Mouse (Mus musculus): ENCODE results near the gene Pfn1. TPM values are rescaled to one million over a fixed set of nuclear protein-coding genes. Genes with fewer than 3 reads are reported as not detected.

Pfn1 gene
- total and polyA plus RNA-seq, 2 experiments = 132 to 583 TPM

GRCm38 (mm10) chr11:70681170-70681569 is 26.7 kb upstream of the Pfn1 start:
- 90% methylated on average over 12 of the region's 12 CpGs for WGBS
- H3K4me1 ChIP-seq (ENCODE audit: control insufficient read depth, insufficient read depth, low read length) = peaks cover 16% of the 10 kb centered on the region
- peaks cover 13% of the 10 kb centered on the region; the same call in 1 of the 2 replicates for H3K36me3 ChIP-seq (ENCODE audit: control insufficient read depth, insufficient read depth, low read length)
- DNase-seq (ENCODE audit: extremely low read depth, low read depth, low spot score) = no peak
- no peaks in the 10 kb centered on the region for H3K27me3 ChIP-seq (ENCODE audit: control insufficient read depth, insufficient read depth, low read length)
- H3K27ac ChIP-seq (replicated peaks; ENCODE audit: insufficient read depth, low read depth, low read length) = no peak overlapping the region
- no peak overlapping the region for H3K9ac ChIP-seq (ENCODE audit: low read depth, low read length)
- TF ChIP-seq CTCF (IDR thresholded peaks at IDR 0.05; ENCODE audit: low read depth, low read length) = no peak
- TF ChIP-seq POLR2A (IDR thresholded peaks at IDR 0.05; ENCODE audit: extremely low read depth, insufficient read depth, low read length) = no peak
- H3K4me3 ChIP-seq (ENCODE audit: insufficient read depth, low read depth, low read length) = no peak overlapping the region
- H3K79me2 ChIP-seq (ENCODE audit: control insufficient read depth, insufficient read depth, low read length) = no peaks in the 10 kb centered on the region

- Histone ChIP-seq H3K27me3 (ENCODE audit: control insufficient read depth, insufficient read depth, low read length) (no peaks in the 10 kb centered on the region), H3K4me1 (ENCODE audit: control insufficient read depth, insufficient read depth, low read length) (peaks cover 16% of the 10 kb centered on the region), H3K27ac (replicated peaks; ENCODE audit: insufficient read depth, low read depth, low read length) (no peak overlapping the region), H3K9ac (ENCODE audit: low read depth, low read length) (no peak overlapping the region), H3K79me2 (ENCODE audit: control insufficient read depth, insufficient read depth, low read length) (no peaks in the 10 kb centered on the region), H3K4me3 (ENCODE audit: insufficient read depth, low read depth, low read length) (no peak overlapping the region), H3K36me3 (ENCODE audit: control insufficient read depth, insufficient read depth, low read length) (peaks cover 12% of the 10 kb centered on the region; the same call in 1 of the 2 replicates)
- WGBS = 89% methylated on average over 8 of the region's 8 CpGs
- DNase-seq (ENCODE audit: extremely low read depth, low read depth, low spot score) = peak; percentile 45
- no peak for TF ChIP-seq POLR2A (IDR thresholded peaks at IDR 0.05; ENCODE audit: extremely low read depth, insufficient read depth, low read length)
Observed at GRCm38 (mm10) chr11:70679894-70680293, 25.4 kb upstream of the Pfn1 start.

- WGBS = 95% methylated on average over 8 of the region's 8 CpGs
- no peak for DNase-seq (ENCODE audit: extremely low read depth, low read depth, low spot score)
- H3K27me3 ChIP-seq (ENCODE audit: control insufficient read depth, insufficient read depth, low read length) = no peaks in the 10 kb centered on the region
- no peak overlapping the region for H3K4me3 ChIP-seq (ENCODE audit: insufficient read depth, low read depth, low read length)
- H3K4me1 ChIP-seq (ENCODE audit: control insufficient read depth, insufficient read depth, low read length) = peaks cover 16% of the 10 kb centered on the region
- no peak overlapping the region for H3K9ac ChIP-seq (ENCODE audit: low read depth, low read length)
- H3K27ac ChIP-seq (replicated peaks; ENCODE audit: insufficient read depth, low read depth, low read length) = peak overlapping the region; percentile 95
- TF ChIP-seq POLR2A (IDR thresholded peaks at IDR 0.05; ENCODE audit: extremely low read depth, insufficient read depth, low read length) = no peak
- no peak for TF ChIP-seq CTCF (IDR thresholded peaks at IDR 0.05; ENCODE audit: low read depth, low read length)
- H3K79me2 ChIP-seq (ENCODE audit: control insufficient read depth, insufficient read depth, low read length) = no peaks in the 10 kb centered on the region
- peaks cover 12% of the 10 kb centered on the region for H3K36me3 ChIP-seq (ENCODE audit: control insufficient read depth, insufficient read depth, low read length)
Observed at GRCm38 (mm10) chr11:70679361-70679760, 24.9 kb upstream of the Pfn1 start.

GRCm38 (mm10) chr11:70678576-70678975 is 24.1 kb upstream of the Pfn1 start:
- peaks cover 14% of the 10 kb centered on the region for H3K36me3 ChIP-seq (ENCODE audit: control insufficient read depth, insufficient read depth, low read length)
- DNase-seq (ENCODE audit: extremely low read depth, low read depth, low spot score) = peak; percentile 76
- no peak for TF ChIP-seq CTCF (IDR thresholded peaks at IDR 0.05; ENCODE audit: low read depth, low read length)
- no peak for TF ChIP-seq POLR2A (IDR thresholded peaks at IDR 0.05; ENCODE audit: extremely low read depth, insufficient read depth, low read length)
- H3K27ac ChIP-seq (replicated peaks; ENCODE audit: insufficient read depth, low read depth, low read length) = peak overlapping the region; percentile 95
- no peaks in the 10 kb centered on the region for H3K79me2 ChIP-seq (ENCODE audit: control insufficient read depth, insufficient read depth, low read length)
- WGBS = 35% methylated on average over 2 of the region's 2 CpGs
- H3K27me3 ChIP-seq (ENCODE audit: control insufficient read depth, insufficient read depth, low read length) = no peaks in the 10 kb centered on the region
- no peak overlapping the region for H3K4me3 ChIP-seq (ENCODE audit: insufficient read depth, low read depth, low read length)
- peaks cover 16% of the 10 kb centered on the region for H3K4me1 ChIP-seq (ENCODE audit: control insufficient read depth, insufficient read depth, low read length)
- H3K9ac ChIP-seq (ENCODE audit: low read depth, low read length) = 0 out of 2 replicates have a peak overlapping the region, but pooled peaks have one; percentile 24

DNA sequence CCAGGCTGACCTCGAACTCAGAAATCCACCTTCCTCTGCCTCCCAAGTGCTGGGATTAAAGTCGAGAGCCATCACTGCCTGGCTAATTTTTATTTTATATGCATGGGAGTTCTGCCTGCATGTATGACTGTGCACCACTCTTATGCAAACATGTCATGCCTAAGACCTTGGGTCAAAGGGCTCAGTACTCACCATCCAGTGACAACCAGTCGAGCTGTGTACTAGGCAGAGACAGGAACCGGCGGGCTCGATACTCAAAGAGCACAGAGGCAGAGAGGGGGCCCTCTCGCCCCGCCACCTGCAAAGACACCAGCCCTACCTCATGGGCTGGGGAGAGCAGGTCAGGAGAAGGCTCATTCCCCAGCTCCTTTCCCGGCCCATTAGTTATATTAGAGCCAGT is 23.6 kb upstream of the Pfn1 start:
- 37% methylated on average over 9 of the region's 9 CpGs for WGBS
- DNase-seq (ENCODE audit: extremely low read depth, low read depth, low spot score) = peak; percentile 71
- no peak overlapping the region for H3K4me3 ChIP-seq (ENCODE audit: insufficient read depth, low read depth, low read length)
- H3K4me1 ChIP-seq (ENCODE audit: control insufficient read depth, insufficient read depth, low read length) = peaks cover 16% of the 10 kb centered on the region
- H3K27ac ChIP-seq (replicated peaks; ENCODE audit: insufficient read depth, low read depth, low read length) = peak overlapping the region; percentile 95
- TF ChIP-seq CTCF (IDR thresholded peaks at IDR 0.05; ENCODE audit: low read depth, low read length) = no peak
- TF ChIP-seq POLR2A (IDR thresholded peaks at IDR 0.05; ENCODE audit: extremely low read depth, insufficient read depth, low read length) = no peak
- H3K27me3 ChIP-seq (ENCODE audit: control insufficient read depth, insufficient read depth, low read length) = no peaks in the 10 kb centered on the region
- H3K36me3 ChIP-seq (ENCODE audit: control insufficient read depth, insufficient read depth, low read length) = peaks cover 14% of the 10 kb centered on the region
- H3K9ac ChIP-seq (ENCODE audit: low read depth, low read length) = peak overlapping the region; percentile 38; the same call in 1 of the 2 replicates
- H3K79me2 ChIP-seq (ENCODE audit: control insufficient read depth, insufficient read depth, low read length) = no peaks in the 10 kb centered on the region

- Histone ChIP-seq H3K36me3 (ENCODE audit: control insufficient read depth, insufficient read depth, low read length) (peaks cover 4% of the 10 kb centered on the region), H3K79me2 (ENCODE audit: control insufficient read depth, insufficient read depth, low read length) (no peaks in the 10 kb centered on the region), H3K4me1 (ENCODE audit: control insufficient read depth, insufficient read depth, low read length) (peaks cover 14% of the 10 kb centered on the region), H3K4me3 (ENCODE audit: insufficient read depth, low read depth, low read length) (no peak overlapping the region), H3K27ac (replicated peaks; ENCODE audit: insufficient read depth, low read depth, low read length) (no peak overlapping the region), H3K9ac (ENCODE audit: low read depth, low read length) (no peak overlapping the region), H3K27me3 (ENCODE audit: control insufficient read depth, insufficient read depth, low read length) (no peaks in the 10 kb centered on the region)
- WGBS = 85% methylated on average over 11 of the region's 11 CpGs
- DNase-seq (ENCODE audit: extremely low read depth, low read depth, low spot score) = no peak
- TF ChIP-seq CTCF (IDR thresholded peaks at IDR 0.05; ENCODE audit: low read depth, low read length) = no peak
- TF ChIP-seq POLR2A (IDR thresholded peaks at IDR 0.05; ENCODE audit: extremely low read depth, insufficient read depth, low read length) = no peak
Observed at GRCm38 (mm10) chr11:70674501-70674900, 20.1 kb upstream of the Pfn1 start.

Measured in liver, adult 2 months (tissue).